Mouse (Mus musculus) embryo, embryonic 11 days (tissue): ENCODE data around the gene Nme7.

Experiments
- DNase-seq: peaks from one replicate; pipeline ENCODE4 v3.0.0-alpha.2; 2015

Nme7 gene

GRCm38 (mm10) chr1:164440230-164440629, 136.3 kb downstream of the Nme7 start:
- DNase-seq: no peak

GRCm38 (mm10) chr1:164440708-164441407, 136.9 kb downstream of the Nme7 start:
- DNase-seq: no peak

DNA sequence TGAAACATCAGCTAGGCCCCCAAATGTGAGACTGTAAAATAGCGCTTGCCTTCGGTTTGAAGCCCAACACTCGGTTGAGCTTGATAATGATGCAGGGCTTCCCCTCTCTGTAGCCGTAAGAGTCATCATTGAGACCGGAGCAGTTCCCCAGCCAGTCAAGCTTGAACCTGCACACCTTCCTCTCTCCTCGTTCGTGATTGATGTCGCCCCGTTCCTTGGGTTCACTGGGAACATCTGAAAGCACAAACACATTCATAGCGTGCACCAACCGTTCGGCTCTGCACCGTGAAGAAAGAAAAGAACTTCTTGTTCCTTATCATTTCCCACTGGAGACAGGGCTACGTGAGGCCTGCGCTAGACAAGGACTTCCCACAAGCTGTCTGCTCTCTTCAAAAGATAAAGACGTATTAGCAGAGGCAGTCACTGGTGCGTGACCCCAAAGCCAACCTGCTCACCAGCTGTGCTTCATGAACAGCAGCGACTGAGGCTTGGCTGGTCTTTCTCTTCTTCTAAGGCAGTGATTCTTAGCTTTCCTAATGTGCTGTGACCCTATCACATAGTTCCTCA, 137.6 kb downstream of the Nme7 start:
- no peak for DNase-seq

GRCm38 (mm10) chr1:164445620-164446162, 141.8 kb downstream of the Nme7 start:
- no peak for DNase-seq

GRCm38 (mm10) chr1:164446535-164446934, 142.6 kb downstream of the Nme7 start:
- DNase-seq: no peak

- DNase-seq: no peak
These were observed 143.6 kb downstream of the Nme7 start for GRCm38 (mm10) chr1:164447521-164447920.

- DNase-seq: no peak
These were observed 145.7 kb downstream of the Nme7 start for GRCm38 (mm10) chr1:164449626-164450025.

GRCm38 (mm10) chr1:164450231-164450630, 146.3 kb downstream of the Nme7 start:
- no peak for DNase-seq

DNA sequence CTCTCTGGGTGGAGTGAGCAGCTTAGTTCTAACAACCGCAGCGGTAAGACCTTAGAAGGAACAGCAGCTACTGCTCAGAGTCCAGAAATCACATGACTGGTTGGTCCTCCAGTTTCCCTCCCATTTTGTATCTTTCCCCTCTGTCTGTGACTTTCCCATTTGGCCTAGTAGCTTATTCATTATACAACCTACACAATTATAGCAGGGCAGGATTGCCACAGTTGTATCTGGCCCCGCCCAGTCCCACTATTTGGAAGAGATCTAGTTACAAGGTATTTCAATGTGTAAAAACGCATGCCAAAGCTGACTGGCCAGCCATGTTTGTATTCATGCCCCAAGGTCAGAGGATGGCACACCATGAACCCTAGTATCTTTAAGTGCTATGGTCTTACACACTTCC, 146.7 kb downstream of the Nme7 start:
- DNase-seq: no peak

GRCm38 (mm10) chr1:164451346-164451745, 147.4 kb downstream of the Nme7 start:
- DNase-seq: no peak

DNA sequence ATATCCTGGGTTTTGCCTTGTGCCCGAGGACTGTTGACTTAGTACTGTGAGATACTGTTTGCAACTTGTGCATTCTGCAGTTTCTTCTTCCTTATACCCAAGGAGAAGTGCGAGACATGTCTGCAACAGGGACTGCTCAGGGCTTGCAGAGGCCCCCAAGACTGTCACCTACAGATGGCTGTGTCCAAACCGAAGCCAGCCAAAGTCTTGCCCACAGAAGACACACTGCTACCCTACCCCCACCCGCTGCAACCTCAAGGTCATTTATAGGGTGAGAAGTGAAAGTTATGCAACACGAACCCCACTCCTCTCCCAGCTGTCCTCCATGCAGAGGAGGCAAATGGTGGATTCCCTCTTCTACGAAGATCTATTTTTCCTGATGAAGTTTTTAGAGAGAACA, 148.7 kb downstream of the Nme7 start:
- no peak for DNase-seq

DNA sequence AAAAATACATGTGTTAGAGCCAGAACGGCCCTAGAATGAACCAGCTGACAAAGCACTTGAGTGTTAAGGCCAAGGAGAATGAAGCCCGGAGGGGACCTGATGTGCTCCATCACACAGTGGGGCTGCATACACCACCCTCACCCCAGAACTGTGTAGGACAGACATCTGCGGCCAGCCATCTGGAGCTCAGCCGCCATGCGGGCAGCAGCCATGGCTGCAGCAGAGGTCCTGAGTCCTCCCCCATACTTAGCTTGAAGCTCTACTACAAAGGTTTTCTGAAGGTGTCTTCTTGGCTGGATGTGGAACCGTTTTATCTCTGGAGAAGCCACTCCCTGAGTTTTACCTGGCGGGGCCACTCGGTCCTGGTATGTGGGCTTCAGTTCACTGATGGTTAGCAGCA, 149.2 kb downstream of the Nme7 start:
- DNase-seq: no peak

DNA sequence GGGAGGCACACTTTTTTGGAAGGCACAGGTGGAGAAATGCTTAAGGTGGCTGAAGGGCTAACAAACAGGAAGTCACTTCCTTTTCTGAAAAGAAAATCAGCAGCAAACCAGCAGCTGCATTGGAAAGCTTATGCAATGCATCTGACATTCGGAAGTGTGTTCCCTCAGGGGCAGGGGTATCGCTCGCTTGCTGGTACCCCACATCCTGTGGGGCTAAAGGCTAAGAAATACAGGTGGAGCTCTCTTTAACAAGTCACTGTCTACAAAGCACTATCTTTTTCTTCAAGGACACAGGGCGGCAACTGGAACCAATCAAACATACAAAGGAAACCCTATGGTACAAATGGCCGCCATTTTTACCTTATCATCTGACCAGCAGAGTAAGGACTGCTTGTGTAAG, 149.8 kb downstream of the Nme7 start:
- no peak for DNase-seq

DNA sequence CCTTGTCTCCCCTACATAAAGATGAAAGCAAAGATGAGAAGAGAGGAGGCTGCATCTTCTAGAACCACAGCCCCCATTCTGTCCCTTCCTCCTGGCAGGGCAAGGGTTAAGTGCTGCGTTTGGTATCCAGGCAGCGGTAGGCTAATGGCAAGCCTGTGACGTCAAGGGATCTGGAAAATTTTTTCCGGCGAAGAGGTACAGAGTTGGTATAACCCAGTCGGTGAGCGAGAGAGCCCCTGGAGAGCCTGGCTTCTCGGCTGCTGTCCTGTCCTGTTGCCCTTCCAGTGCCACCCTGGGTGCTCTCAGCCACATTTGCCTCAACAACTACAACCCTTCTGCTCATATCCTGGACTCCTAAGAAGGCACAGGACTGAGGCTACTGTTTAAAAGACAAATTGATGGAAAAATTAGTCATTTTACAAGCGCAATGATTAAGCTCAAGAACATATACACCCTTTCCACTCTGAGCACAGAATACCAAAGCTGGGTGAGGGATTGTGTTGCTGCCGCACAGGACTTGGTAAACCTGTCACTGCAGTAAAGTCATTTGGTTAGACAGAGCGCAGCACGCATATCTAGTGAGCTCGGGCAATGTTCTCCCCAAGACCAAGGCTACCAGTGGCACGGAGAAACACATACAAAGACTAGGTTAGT, 151.0 kb downstream of the Nme7 start:
- DNase-seq: peak; percentile 76

DNA sequence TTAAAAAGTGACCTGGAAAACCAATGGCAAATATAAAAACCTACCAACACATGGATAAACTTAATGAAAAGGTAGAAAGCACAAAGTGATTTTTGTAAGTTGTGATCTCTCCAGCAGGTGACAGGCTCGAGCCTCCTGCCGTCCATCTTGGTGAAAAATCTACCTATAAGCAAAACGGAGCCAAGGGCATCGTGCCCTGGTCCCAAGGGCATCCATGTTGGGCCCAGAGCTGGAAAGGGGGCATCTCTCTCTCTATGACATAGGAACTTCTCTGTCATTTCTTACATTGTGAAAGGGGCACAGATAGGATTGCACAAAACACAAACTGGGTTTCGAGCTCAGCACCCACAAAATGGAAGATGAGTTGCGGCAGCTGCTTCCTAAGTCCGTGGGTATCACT, 151.7 kb downstream of the Nme7 start:
- DNase-seq: no peak

DNA sequence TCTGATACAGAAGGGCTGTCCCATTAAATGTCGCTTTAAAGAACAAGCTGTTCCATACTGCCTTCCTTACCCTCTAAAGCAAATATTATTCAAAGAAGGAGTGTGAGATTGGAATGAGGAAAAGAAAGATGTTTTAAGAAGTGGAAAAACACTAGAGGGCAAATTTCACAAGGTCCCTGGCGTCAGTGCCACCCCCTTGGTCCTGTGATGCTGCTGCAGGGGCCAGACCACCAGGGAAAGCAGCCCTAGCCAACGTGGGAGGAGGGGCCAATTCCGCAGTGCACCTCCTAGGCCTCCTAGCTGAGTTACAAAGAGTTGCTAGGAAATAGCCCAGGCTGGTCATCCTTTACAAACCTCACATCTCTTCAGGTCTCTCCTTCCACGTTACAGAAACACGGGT, 152.1 kb downstream of the Nme7 start:
- DNase-seq: no peak

DNA sequence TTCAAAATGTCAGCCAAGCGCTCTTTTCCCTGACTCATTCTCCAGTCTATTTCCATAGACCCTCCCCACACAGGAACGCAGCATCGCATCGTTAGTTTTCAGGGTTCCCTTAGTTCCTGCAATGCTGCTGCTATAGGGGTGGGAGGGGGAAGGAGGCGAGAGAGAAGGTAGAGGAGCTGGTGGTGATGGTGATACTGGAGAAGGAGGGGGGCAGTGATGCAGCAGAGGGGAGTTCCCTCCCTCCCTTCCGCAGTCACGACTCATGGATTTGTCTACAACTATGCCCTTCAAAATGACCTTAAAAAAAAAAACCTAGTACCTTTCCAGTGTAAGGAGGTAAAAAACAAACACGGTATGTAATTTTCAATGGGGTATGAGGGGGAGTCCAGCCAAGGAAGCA, 152.8 kb downstream of the Nme7 start:
- DNase-seq: no peak

GRCm38 (mm10) chr1:164457531-164458244, 153.8 kb downstream of the Nme7 start:
- peak; percentile 89 for DNase-seq

GRCm38 (mm10) chr1:164458245-164458613, 154.3 kb downstream of the Nme7 start, which contains the start of gene Atp1b1:
Gene Atp1b1, minus strand, starts transcription at chr1:164458355.
- DNase-seq: peak; percentile 94

GRCm38 (mm10) chr1:164458621-164459051, 154.7 kb downstream of the Nme7 start:
- DNase-seq: no peak

DNA sequence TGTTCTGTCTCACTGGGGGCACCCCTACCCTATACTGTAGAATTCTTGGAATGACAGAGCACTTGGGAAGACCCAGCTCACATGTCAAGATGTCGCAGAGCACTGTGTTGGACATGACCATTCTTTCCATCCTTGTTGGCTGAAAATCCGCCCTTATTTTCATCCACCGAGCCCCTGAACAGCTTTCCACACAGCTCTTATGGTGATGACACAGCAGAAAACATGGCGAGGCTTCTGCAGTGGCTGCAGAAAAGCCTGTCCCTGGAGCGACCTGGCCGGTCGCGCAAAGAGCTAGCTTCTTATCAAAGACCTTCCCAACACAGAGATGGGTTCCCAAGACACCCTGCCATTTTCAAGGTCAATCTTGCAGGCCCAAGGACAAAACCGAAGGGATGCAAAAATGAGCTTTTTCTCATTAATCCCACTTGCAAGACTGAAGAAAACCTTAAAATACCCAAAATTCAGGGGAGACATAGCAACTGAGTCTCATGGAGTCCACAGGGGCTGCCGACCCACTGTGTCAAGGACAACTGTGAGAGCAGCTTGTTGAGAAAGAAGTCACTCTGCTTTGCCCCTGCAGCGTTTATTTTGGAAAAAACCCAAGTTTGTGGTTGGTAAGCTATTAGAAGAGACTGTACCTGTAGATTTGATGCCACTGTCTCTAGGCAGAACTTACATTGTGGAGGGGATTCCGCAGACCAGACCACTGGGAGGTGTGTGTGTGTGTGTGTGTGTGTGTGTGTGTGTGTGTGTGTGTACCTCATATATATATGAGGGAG, 155.4 kb downstream of the Nme7 start:
- DNase-seq: no peak

DNA sequence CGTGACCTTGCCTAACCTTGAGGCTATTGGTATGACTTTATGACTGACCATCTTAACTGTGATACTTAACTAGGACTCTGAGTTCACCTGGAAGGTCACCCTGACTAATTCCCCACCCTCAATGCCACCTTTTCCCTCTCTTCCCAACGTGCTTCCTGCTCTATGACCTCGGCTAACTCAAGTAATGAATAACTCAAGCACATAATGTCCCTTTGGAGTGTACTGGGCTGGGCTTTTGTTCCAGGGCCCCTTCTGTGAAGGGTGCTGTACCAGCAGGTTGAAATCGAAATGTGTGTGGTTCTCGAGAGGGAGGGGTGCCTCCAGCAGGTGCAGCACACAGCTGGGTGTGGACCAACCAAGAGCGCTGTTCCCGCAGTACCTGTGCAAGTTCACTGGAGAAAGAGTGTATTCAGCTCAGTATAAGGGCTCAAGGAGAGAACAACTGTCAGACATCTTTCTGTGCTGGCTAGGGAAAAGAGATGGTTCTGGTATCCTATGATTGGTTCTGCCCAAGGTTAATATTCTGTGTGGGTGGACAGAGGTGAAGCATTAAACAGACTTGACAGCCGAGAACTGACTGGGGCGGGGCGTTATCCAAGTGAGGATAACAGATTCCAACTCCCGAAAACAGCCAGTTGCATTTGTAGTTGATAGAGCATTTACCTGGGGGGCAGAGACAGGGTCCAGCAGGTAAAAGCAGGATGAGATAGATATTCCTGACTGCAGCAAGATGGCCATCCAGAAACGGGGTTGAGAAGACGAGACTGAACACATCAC, 157.2 kb downstream of the Nme7 start:
- no peak for DNase-seq
